Mouse (Mus musculus) intestine, postnatal 0 days (tissue): Measurements from ENCODE around the gene Gm3045. TPM values are rescaled to one million over a fixed set of nuclear protein-coding genes. Genes with fewer than 3 reads are reported as not detected.

Experiments
- ATAC-seq: fragments of 200-750 bp; cut with Nextera tagmentation; 2 replicates; pipeline ENCODE4 v1.8.0; 2017; ENCODE audit warnings: mild to moderate bottlenecking, moderate TSS enrichment, moderate library complexity
- H3K27ac ChIP-seq: fragments of 300-500 bp; sonication (generic); 2 replicates; pipeline ENCODE4 v1.5.1; 2014; ENCODE audit warnings: mild to moderate bottlenecking, low read depth, low read length, moderate library complexity
- H3K27me3 ChIP-seq: fragments of 300-500 bp; sonication (generic); replicated peaks from 2 replicates; pipeline ENCODE4 v1.6.1; 2014; ENCODE audit warnings: low read length, mixed read lengths; ENCODE audit not compliant: control insufficient read depth, insufficient read depth
- H3K36me3 ChIP-seq: fragments of 300-500 bp; sonication (generic); 2 replicates; pipeline ENCODE4 v1.6.1; 2014; ENCODE audit warnings: mild to moderate bottlenecking, moderate library complexity; ENCODE audit not compliant: control insufficient read depth, insufficient read depth
- H3K4me1 ChIP-seq: fragments of 300-500 bp; sonication (generic); replicated peaks from 2 replicates; pipeline ENCODE4 v1.6.1; 2014; ENCODE audit warnings: antibody characterized with exemption, low read length, mixed read lengths; ENCODE audit not compliant: control insufficient read depth, insufficient read depth
- H3K4me2 ChIP-seq: fragments of 300-500 bp; sonication (generic); replicated peaks from 2 replicates; pipeline ENCODE4 v1.6.1; 2014; ENCODE audit warnings: low read depth, mild to moderate bottlenecking, moderate library complexity
- H3K4me3 ChIP-seq: fragments of 300-500 bp; sonication (generic); 2 replicates; pipeline ENCODE4 v1.5.1; 2014; ENCODE audit warnings: low read depth, low read length
- H3K9ac ChIP-seq: fragments of 300-500 bp; sonication (generic); 2 replicates; pipeline ENCODE4 v1.6.1; 2014; ENCODE audit warnings: mild to moderate bottlenecking, low read depth, low read length
- H3K9me3 ChIP-seq: fragments of 300-500 bp; sonication (generic); 2 replicates; pipeline ENCODE4 v1.6.1; 2016; ENCODE audit warnings: mixed run types; ENCODE audit not compliant: control insufficient read depth
- CTCF ChIP-seq: sonication (generic); IDR thresholded peaks from 2 replicates; pipeline ENCODE4 v1.5.1; 2016; ENCODE audit warnings: low read depth, mild to moderate bottlenecking, control low read depth, antibody characterized with exemption, moderate library complexity
- WGBS: fragments of 180-500 bp; shearing (Covaris S2); extraction: QIAGEN DNeasy Blood & Tissue Kit; methylation state at CpG from one replicate; pipeline ENCODE4 v1.1.7; 2014; 5-methylcytosine and 5-hydroxymethylcytosine counted together
- polyA plus RNA-seq: library from polyadenylated mRNA; unstranded; fragments of >200 nt; fragmentation: Nextera tagmentation; extraction: Ambion mirVana; gene quantifications from 2 replicates; pipeline ENCODE4 v1.2.1, GENCODE M21; 2015

Gm3045 gene
- polyA plus RNA-seq: not detected in 2 replicates

DNA sequence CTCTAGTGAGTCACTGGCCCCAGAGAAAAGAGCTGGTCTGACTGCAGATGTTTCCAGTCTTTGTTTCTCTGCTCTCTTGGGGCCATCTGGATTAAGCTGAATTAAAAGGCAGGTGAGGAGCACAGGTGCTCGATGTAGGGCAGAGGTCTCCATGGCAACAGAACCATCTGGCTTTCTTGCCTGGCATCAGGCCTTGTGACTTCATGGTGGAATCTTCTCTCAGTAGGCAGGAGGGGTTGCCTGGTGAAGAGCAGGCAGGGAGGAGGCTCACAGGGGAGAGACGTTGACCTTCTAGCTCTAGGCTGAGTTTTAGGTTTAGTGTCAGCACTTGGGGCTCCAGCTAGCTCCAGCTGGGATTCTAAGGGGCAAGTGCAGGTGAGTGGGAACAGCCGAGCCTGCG, at the start of gene Gm3045:
Gene Gm3045 (plus strand): TSS at position 230 of the 400 bp plus-strand sequence.
- no peak for ATAC-seq
- H3K36me3 ChIP-seq: no peaks in the 10 kb centered on the region
- H3K4me3 ChIP-seq: no peak within 1 kb of the TSS
- no peak for TF ChIP-seq CTCF
- 0 out of 2 replicates have a peak, but pooled peaks cover 4% of the 10 kb centered on the region for H3K27me3 ChIP-seq
- H3K9me3 ChIP-seq: no peaks in the 10 kb centered on the region
- no peaks in the 10 kb centered on the region for H3K4me1 ChIP-seq
- H3K9ac ChIP-seq: no peak within 1 kb of the TSS
- no peak within 1 kb of the TSS for H3K27ac ChIP-seq
- H3K4me2 ChIP-seq: no peak within 1 kb of the TSS
- WGBS: 67% methylated on average over 4 of the region's 4 CpGs

DNA sequence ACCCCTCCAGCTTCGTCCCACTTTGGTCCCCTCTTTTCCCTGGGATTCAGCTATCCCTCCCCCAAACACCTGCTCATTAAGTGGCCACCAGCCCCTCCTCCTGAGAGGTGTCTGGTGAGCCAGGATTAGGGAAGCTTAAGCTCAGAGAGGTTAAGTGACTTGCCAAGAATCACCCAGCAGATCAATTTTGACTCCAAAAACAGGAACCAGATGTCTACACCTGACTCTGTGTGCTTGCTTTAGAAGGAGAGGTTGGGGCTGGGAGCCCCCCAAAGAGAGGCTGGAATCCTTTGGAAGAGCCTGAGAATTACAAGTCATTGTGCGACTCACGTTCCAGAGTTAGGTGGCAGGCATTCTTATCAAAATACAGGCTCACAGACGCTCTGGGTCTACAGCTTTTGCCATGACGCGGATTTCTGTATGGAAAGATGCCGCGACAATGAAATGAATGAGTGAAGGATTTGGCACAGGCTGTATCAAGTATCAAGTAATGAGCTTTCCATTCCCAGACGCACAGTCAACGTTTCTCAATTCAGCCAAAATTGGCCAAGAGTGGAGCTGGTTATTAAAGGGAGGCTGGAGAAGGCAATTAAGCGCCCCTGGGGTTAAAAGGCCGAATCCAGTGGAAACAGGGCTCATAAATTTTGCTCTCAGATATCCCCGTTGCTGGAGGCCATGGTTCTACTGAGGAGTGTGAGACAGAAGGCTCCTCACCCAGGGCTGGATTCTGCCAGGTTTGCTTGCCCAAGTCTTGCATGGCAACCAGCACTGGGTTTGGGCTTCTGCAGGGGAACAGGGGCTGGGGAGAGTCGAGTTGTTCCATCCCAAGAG, 45.3 kb upstream of the Gm3045 start:
- TF ChIP-seq CTCF: no peak
- Histone ChIP-seq H3K4me3 (no peak overlapping the region), H3K9ac (no peak overlapping the region), H3K4me1 (no peaks in the 10 kb centered on the region), H3K27me3 (no peaks in the 10 kb centered on the region), H3K36me3 (no peaks in the 10 kb centered on the region), H3K4me2 (no peak overlapping the region), H3K27ac (no peak overlapping the region), H3K9me3 (no peaks in the 10 kb centered on the region)
- ATAC-seq: no peak
- WGBS: 61% methylated on average over 14 of the region's 14 CpGs

DNA sequence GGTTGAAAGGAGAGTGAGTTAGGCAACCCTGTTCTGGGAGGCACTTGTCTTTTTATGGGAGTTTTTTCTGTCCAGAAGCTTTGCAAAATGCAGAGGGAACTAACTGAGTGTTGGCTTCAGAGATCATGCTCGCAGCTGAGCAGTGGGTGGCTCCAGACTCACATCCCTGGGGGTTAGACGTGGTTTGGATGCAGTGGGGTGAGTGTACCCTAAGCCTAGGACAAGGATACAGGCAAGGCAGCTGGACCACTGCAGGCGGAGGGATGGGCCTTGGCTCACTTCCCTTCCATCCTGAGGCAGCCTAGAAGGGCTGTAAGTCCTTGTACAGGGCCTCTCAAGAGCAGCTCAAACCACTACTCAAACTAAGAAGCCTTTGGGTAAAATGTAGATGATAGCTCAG, 43.0 kb upstream of the Gm3045 start:
- no peak overlapping the region for H3K27ac ChIP-seq
- no peak for ATAC-seq
- TF ChIP-seq CTCF: no peak
- H3K4me1 ChIP-seq: no peaks in the 10 kb centered on the region
- H3K9me3 ChIP-seq: no peaks in the 10 kb centered on the region
- H3K9ac ChIP-seq: no peak overlapping the region
- H3K4me2 ChIP-seq: no peak overlapping the region
- 67% methylated on average over 3 of the region's 3 CpGs for WGBS
- no peaks in the 10 kb centered on the region for H3K36me3 ChIP-seq
- no peak overlapping the region for H3K4me3 ChIP-seq
- H3K27me3 ChIP-seq: no peaks in the 10 kb centered on the region

DNA sequence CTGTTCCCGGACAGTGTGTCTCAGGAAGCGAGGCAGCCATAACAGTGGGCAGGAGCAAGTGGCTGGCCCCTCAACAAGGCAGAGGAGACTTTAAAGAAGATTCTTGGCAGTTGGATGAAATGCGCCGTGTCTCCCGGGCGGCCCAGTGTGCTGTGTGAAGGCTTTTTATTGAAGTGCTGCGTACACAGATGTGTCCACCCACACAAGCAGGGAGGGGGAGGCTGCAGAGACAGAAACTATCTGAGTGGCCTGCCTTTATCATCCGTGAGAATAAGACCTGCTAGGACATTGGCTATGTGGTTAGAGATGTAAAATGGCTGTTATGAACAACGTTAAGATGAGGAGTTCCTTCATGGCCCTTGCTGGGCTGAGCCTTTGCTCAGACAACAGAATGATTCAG, 40.0 kb upstream of the Gm3045 start:
- no peak overlapping the region for H3K4me3 ChIP-seq
- 43% methylated on average over 9 of the region's 9 CpGs for WGBS
- H3K27ac ChIP-seq: no peak overlapping the region

DNA sequence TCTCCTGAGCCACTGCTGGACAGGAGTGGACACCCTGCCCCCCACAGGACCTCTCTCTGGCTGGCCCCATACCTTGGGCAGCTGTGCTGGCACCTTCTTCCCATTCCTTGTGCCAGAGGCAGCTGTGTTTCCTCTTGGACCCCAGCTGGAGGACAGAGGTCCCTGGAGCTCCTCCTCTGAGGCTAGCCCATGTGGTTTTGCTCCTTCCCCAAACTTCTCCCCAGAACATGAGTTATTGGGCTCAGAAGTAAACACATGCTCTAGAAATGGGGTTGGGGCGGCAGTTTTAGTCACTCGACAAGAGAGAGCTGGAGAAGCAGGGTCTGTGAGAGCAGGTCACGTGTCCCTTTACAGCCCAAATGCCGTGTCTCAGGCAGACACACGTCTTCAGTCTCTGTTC, 39.0 kb upstream of the Gm3045 start:
- Histone ChIP-seq H3K4me1 (no peaks in the 10 kb centered on the region), H3K9me3 (no peaks in the 10 kb centered on the region), H3K4me3 (no peak overlapping the region), H3K9ac (no peak overlapping the region), H3K27ac (no peak overlapping the region), H3K36me3 (no peaks in the 10 kb centered on the region), H3K4me2 (no peak overlapping the region), H3K27me3 (no peaks in the 10 kb centered on the region)
- ATAC-seq: no peak
- TF ChIP-seq CTCF: no peak
- 48% methylated on average over 5 of the region's 5 CpGs for WGBS

More for the DNA sequence above, 40.0 kb upstream of the Gm3045 start:
- H3K36me3 ChIP-seq: no peaks in the 10 kb centered on the region
- H3K27me3 ChIP-seq: no peaks in the 10 kb centered on the region
- TF ChIP-seq CTCF: no peak
- no peak overlapping the region for H3K9ac ChIP-seq
- ATAC-seq: no peak
- H3K4me2 ChIP-seq: no peak overlapping the region
- H3K4me1 ChIP-seq: no peaks in the 10 kb centered on the region
- H3K9me3 ChIP-seq: no peaks in the 10 kb centered on the region

DNA sequence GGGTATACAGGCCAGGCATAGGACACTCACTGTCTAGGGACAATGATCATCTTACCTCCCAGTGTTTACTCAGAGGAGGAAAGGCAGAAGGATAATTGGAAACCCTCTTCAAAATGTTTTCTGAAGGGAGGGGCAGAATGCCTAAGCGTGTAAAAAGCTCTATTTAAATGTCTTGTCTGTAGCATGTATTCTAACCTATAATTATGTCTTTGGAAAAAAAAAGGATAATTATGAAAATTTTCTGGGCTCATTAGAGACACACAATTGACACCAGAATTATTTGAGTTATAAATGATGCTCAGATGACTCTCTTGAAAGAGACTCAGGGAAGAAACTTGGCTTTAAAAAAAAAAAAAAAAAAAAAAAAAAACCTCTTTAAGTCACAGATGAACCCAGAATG, 38.4 kb upstream of the Gm3045 start:
- Histone ChIP-seq H3K9ac (no peak overlapping the region), H3K27ac (no peak overlapping the region), H3K4me1 (no peaks in the 10 kb centered on the region), H3K4me2 (no peak overlapping the region), H3K9me3 (no peaks in the 10 kb centered on the region), H3K4me3 (no peak overlapping the region), H3K36me3 (no peaks in the 10 kb centered on the region), H3K27me3 (no peaks in the 10 kb centered on the region)
- no peak for TF ChIP-seq CTCF
- 62% methylated on average over 1 of the region's 1 CpGs for WGBS
- ATAC-seq: no peak
